Mouse (Mus musculus) inflammation-experienced regulatory T-cells, adult 6 months (primary cell): ENCODE measurements around the gene Aamdc. TPM values are rescaled to one million over a fixed set of nuclear protein-coding genes. Genes with fewer than 3 reads are reported as not detected.

Source experiments
- ATAC-seq: one replicate; pipeline ENCODE4 v1.8.0; 2017
- polyA plus RNA-seq, 3 experiments: library from polyadenylated mRNA; unstranded; fragments of 100-300 nt; shearing (Covaris generic); gene quantifications; one replicate each; pipeline ENCODE4 v1.2.1; 2017

Gene Aamdc
- polyA plus RNA-seq, 3 experiments from 2014 or later = 30.3 to 51.0 (median 45.9) TPM

GRCm38 (mm10) chr7:97500555-97501209, 78.6 kb downstream of the Aamdc start:
- ATAC-seq = no peak

Other genes with a start within 250 kb of the Aamdc start
- 1 to 10 TPM in 2 of 3 experiments, under 1 TPM in 1; 0.87 to 2.3 (median 2.3) TPM for gene Usp35, start 247.5 kb downstream of the Aamdc start, polyA plus RNA-seq
- 1 to 10 TPM in 2 of 3 experiments, under 1 TPM in 1; 0.97 to 1.6 (median 1.5) TPM for gene Kctd21, start 247.2 kb downstream of the Aamdc start, polyA plus RNA-seq
- 10 to 100 TPM; 18.9 to 27.2 (median 22.7) TPM for gene Alg8, start 207.9 kb downstream of the Aamdc start, polyA plus RNA-seq
- gene Ndufc2, start 179.5 kb downstream of the Aamdc start, polyA plus RNA-seq = 100 to 1,000 TPM; 178 to 215 (median 183) TPM
- under 1 TPM in 2 of 3 experiments, not detected in 1; 0.35 to 0.38 TPM for gene Thrsp, start 161.8 kb downstream of the Aamdc start, polyA plus RNA-seq
- 1 to 10 TPM in 1 of 3 experiments, under 1 TPM in 2; 0.30 to 1.3 (median 0.53) TPM for gene Kctd14, start 128.2 kb downstream of the Aamdc start, polyA plus RNA-seq
- 10 to 100 TPM; 36.7 to 53.5 (median 40.3) TPM for gene Ints4, start 98.5 kb downstream of the Aamdc start, polyA plus RNA-seq
- gene Rsf1, start 392 bp upstream of the Aamdc start, polyA plus RNA-seq = 10 to 100 TPM; 22.5 to 31.6 (median 30.1) TPM
- gene Clns1a, start 117.1 kb upstream of the Aamdc start, polyA plus RNA-seq = 10 to 100 TPM; 86.2 to 95.6 (median 88.7) TPM
- 1 to 10 TPM in 2 of 3 experiments, under 1 TPM in 1; 0.48 to 1.3 (median 1.1) TPM for gene Aqp11, start 158.8 kb upstream of the Aamdc start, polyA plus RNA-seq
- 1 to 10 TPM; 1.7 to 4.1 (median 2.2) TPM for gene Pak1, start 209.0 kb upstream of the Aamdc start, polyA plus RNA-seq